Mouse (Mus musculus): Measurements from ENCODE around the gene Sptb.

- TF ChIP-seq CTCF (IDR thresholded peaks at IDR 0.05; ENCODE audit: control insufficient read depth, insufficient read depth, low read length): no peak
- no peak for TF ChIP-seq POLR2A (IDR thresholded peaks at IDR 0.05; ENCODE audit: borderline replicate concordance, control insufficient read depth, low read depth, low read length)
These were observed 170.2 kb downstream of the Sptb start for GRCm38 (mm10) chr12:76540169-76540568.
